Mouse (Mus musculus) heart, postnatal 36 days (tissue): ENCODE measurements around the gene Slc23a2. TPM values are rescaled to one million over a fixed set of nuclear protein-coding genes. Genes with fewer than 3 reads are reported as not detected.

ENCODE experiments used
- DNase-seq, 2 experiments: peaks; one replicate each; pipeline ENCODE4 v3.0.0; 2021 to 2022
- intact Hi-C: fragments of 180-260 bp; cut with DNase I; formaldehyde crosslinking; loops from one replicate; pipeline ENCODE4 v1.15.1; 2025
- total RNA-seq, 2 experiments: library from RNA; stranded (reverse); gene quantifications; 2 replicates each; pipeline ENCODE4 v1.2.3; 2021

Slc23a2 gene
- 10 to 100 TPM; 13.0 to 14.1 TPM for total RNA-seq

GRCm38 (mm10) chr2:132144971-132145691 is at the start of gene Slc23a2:
Gene Slc23a2, minus strand, starts transcription at chr2:132145108.
- intact Hi-C loops: loop anchor here (2.0 kb wide), 1 partner anchor 104 kb away; no protein-coding TSS in a partner anchor
- DNase-seq: peak; percentile 62 to 63

- intact Hi-C loops: no loop called here
- no peak for DNase-seq
Observed at GRCm38 (mm10) chr2:132190602-132191161, 45.8 kb upstream of the Slc23a2 start.

DNA sequence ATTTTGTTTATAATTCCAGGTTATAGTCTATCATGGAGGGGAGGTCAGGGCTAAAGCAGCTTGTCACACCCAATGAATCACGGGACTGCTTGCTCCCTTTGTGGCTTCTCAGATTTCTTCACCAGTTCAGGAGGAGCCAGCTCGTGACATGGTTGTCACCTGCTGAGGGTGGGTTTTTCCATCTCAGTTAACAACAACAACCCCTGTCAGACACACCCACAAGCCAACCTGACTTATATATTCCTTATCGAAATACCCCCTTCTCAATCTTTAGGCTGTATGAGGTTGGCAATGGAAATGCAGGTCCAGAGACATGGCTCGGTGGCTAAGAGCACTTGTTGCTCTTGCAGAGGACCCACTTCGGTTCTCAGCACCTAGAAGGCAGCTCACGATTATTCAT is 39.0 kb upstream of the Slc23a2 start:
- intact Hi-C loops: no loop called here
- DNase-seq: no peak

DNA sequence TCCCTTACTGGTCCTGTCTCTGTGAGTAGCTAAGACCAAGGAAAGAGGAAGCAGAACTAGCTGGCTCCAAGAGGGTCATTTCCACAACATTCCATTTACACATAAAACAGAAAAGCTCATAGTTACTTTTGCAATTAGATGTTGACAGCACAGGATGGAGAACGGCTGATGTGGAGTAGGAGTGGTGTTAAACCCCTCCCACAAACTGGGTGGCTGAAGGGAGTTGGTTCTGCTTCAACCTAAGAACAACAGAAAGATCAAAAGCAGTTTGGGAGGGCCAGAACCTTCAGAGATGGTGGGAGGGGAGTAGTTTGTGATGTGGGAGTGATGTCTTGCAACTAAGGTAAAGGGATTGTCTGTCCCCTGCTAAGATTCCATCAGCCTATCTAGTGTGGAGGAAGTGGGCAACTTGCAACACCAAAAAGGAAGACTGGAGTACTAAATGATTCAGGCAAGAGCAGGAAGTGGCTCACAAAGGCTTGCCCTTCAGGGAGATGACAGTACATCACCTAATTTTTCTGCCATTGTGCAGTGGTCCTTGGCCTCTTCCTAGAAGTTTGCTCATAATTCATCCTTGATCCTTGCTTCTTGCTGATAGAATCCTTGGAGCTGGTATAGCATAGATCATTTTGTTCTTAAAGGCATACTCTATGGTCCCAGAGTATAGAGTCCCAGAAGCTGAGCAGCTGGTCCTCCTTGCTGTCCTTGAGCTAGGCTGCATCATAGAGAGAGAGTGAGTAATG is 35.7 kb upstream of the Slc23a2 start:
- DNase-seq: no peak
- intact Hi-C loops: no loop called here

- intact Hi-C loops: no loop called here
- no peak for DNase-seq
Observed at GRCm38 (mm10) chr2:132179371-132179770, 34.5 kb upstream of the Slc23a2 start.

DNA sequence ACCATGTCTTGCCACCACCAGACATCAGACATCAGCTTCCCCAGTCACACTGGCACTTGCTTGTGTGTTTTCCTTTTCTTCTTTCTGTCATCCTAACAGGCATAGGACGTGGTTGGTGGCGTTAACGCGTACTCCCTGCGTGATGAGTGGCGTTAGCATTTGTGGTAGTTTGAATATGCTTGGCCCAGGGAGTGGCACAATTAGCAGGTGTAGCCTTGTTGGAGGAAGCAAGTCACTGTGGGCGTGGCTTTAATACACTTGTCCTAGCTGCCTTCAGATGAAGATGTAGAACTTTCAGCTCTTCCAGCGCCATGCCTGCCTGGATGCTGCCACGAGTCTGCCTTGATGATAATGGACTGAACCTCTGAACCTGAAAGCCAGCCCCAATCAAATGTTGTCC is 32.5 kb upstream of the Slc23a2 start:
- intact Hi-C loops: no loop called here
- no peak for DNase-seq

DNA sequence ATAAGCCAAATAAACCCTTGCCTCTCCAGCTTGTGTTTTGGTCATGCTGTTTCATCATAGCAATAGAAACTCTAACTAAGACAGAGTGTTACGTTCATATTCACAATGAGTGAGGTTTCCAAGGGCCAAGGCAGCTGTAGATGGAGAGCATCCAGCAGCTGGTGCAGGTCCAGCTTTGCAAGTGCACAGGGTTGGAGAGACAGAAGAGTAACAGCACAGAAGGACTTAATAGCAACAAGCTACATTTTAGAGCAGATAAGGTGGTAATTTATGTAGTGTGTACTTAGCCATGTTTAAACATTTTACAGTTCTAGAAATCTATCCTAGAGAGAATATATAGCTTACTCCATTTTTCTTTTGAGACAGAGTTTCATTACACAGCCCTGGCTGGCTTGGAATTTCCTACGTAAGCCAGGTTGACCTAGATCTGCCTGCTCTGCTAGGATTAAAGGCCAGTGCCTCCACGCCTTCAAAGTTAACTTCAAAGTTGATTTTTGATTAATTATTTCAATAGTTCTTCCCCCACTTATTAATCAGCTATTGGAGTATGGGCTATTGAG is 31.5 kb upstream of the Slc23a2 start:
- intact Hi-C loops: no loop called here
- peak; percentile 37 to 38 for DNase-seq

GRCm38 (mm10) chr2:132174048-132174447 is 29.1 kb upstream of the Slc23a2 start:
- DNase-seq: no peak
- intact Hi-C loops: no loop called here

- intact Hi-C loops: no loop called here
- no peak for DNase-seq
Observed at GRCm38 (mm10) chr2:132171939-132172338, 27.0 kb upstream of the Slc23a2 start.

GRCm38 (mm10) chr2:132169150-132169549 is 24.2 kb upstream of the Slc23a2 start:
- intact Hi-C loops: no loop called here
- DNase-seq: no peak

DNA sequence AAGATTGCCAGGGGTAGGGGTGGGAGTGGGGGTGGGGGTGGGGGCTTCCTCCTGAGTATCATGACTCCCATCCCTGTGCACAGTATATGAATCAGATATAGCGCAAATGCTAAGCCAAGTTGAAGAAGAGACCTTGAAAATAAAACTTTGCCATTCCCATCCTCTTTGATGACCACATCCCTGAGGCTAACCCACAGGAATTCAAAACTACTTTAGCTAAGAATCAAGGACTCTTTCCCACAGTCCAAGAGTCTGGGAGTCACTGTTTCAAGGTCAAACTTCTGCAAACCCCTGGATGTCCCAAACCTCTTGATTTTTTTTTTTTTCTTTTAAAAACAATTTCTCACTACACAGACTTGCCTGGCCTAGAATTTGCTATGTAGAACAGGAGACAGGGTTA is 18.7 kb upstream of the Slc23a2 start:
- DNase-seq: no peak
- intact Hi-C loops: no loop called here

DNA sequence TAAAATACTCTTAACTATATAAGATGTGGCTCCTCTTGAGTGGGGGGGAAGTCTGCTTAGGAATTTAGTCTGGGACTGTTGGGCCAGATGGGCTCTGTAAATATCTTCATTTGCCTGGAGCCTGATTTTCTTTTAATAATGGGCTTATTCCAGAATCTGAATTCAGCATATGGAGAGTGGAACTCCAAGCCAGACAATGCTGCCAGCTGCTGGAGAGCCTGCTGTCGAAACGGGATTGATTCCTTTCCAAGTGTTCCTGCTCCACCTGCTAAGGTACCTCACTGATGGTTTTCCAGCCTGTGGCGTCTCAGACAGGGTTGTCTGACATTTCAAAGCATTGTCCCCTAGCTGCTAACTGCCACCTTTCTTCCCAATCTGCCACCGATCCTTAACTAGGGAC is 12.6 kb upstream of the Slc23a2 start:
- intact Hi-C loops: no loop called here
- DNase-seq: no peak

GRCm38 (mm10) chr2:132152670-132153069 is 7.8 kb upstream of the Slc23a2 start:
- no peak for DNase-seq
- intact Hi-C loops: no loop called here

- intact Hi-C loops: no loop called here
- DNase-seq: peak; percentile 29 to 46
Observed at GRCm38 (mm10) chr2:132151592-132151991, 6.7 kb upstream of the Slc23a2 start.

DNA sequence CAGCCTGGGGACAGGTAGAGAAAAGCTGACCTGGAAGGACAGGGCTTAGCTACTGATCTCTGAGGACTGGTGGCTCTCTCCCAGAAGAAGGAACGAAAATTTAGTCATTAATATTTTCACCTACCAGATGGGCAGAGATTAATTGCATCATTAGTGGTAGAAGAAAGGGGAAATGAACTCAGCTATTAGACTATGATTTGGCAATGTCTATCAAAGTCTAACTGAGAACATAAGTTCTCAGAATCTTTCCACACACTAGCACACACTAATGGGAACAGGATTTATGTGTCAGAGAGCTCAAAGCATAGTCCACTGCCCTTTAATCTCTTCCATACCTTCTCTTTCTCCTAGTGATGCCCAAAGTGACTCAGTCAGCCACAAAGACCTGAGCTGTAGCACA is 6.0 kb upstream of the Slc23a2 start:
- intact Hi-C loops: no loop called here
- no peak for DNase-seq

DNA sequence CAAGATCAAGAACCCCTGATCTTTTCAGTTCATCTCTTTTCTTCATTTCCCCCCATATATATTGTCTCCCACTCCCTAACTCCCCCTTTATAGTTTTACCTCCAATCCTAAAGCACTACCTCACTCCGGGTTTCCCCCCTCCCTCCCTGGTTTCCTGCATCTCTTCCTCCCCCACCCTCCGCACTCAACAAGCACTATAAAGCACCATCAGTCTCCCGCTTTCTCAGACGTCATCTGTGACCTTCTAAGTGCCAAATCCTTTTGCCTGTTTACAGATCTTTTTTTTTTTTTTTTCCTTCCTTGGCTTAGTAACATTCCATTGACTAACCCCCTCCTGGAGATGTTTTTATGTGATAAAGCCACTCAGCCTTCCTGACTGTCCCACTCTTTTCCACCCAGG is 1.6 kb upstream of the Slc23a2 start:
- DNase-seq: no peak
- intact Hi-C loops: loop anchor here (2.0 kb wide), 1 partner anchor 32 kb away; no protein-coding TSS in a partner anchor

- intact Hi-C loops: loop anchor here (2.0 kb wide), 1 partner anchor 105 kb away; no protein-coding TSS in a partner anchor
- peak; percentile 19 to 32 for DNase-seq
Observed at GRCm38 (mm10) chr2:132143943-132144927, 673 bp downstream of the Slc23a2 start.

GRCm38 (mm10) chr2:132142606-132143005 is 2.3 kb downstream of the Slc23a2 start:
- intact Hi-C loops: no loop called here
- DNase-seq: no peak

DNA sequence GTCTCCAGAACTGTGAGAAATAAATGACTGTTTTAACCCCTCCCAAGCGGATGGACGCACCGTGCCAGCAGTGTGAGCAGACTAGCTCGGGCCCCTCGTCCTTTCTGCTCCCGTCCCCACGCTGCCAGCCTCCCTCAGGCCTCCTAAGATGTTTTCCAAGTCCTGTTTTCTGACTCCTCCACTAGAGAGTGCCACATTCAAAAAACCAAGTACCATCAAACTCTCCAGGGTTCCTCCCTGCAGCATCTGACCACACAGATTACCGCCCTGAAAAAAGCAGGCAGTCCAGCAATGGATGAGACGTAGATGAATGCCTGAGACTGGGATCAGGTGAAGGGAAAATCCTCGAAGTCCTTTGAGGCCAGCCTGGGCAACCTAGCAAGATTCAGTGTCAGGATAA is 4.4 kb downstream of the Slc23a2 start:
- intact Hi-C loops: no loop called here
- no peak for DNase-seq

GRCm38 (mm10) chr2:132139099-132139498 is 5.8 kb downstream of the Slc23a2 start:
- DNase-seq: no peak
- intact Hi-C loops: no loop called here
